20 mouse cellular contexts compared by ENCODE assay signal in the genomic region with DNA sequence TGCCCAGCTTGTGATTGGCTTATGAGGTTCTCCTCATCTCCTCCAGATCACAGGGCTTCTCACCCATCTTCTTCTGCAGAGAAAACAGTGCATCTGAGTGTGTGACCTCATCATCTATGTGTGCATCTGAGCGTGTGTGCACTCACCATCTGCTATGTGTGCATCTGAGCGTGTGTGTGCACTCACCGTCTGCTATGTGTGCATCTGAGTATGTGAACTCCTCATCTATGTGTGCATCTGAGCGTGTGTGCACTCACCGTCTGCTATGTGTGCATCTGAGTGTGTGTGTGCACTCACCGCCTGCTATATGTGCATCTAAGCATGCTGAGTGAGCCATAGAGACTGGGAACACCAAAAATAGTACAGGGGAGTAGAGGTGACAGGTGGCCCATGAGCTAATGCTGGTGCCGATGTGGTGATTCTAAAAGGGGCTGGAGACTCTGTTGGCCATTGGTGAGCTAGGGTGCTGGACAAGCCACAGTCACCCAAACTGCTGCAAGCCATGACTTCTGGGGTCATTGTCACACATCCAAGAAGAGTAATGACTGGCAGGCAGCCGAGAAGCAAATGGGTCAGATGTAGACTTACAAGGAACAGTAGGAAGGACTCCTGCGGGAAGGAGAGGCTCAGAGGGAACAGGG. TPM values are rescaled to one million over a fixed set of nuclear protein-coding genes. Genes with fewer than 3 reads are reported as not detected.
DNase-seq lines count a peak whose midpoint lies in the region; ATAC-seq and TF ChIP-seq lines count a peak whose summit lies in the region.
"Had no signal": no experiment of that assay in that cellular context is flagged by ENCODE, and none has a peak within 500 bp of the region (broad histone marks: within the 10 kb centered on the region; RNA-seq: fewer than 3 reads in every experiment).

No protein-coding gene starts in this region.

- 76% methylated on average over 9 of the region's 9 CpGs for WGBS in liver, embryonic 13.5 days (ENCODE audit: insufficient replicate concordance)
- 81% methylated on average over 9 of the region's 9 CpGs for WGBS in liver, embryonic 11.5 days
- 79% methylated on average over 9 of the region's 9 CpGs for WGBS in bone marrow, adult 2 months

- peaks cover 46% of the 10 kb centered on the region for H3K4me1 ChIP-seq in liver, embryonic 13.5 days (replicated peaks)
- peaks cover 42% of the 10 kb centered on the region for H3K4me1 ChIP-seq in liver, embryonic 11.5 days (replicated peaks; ENCODE audit: control insufficient read depth, insufficient read depth, low read length)
- H3K4me1 ChIP-seq in bone marrow, adult 2 months (ENCODE audit: control insufficient read depth, insufficient read depth, low read length), result peaks cover 11% of the 10 kb centered on the region

- no peak for DNase-seq in liver, embryonic 13.5 days
- no peak for DNase-seq in liver, embryonic 11.5 days (ENCODE audit: low spot score)
- peak; percentile 63 for DNase-seq in adipocyte (ENCODE audit: low spot score)
- peak; percentile 56 for DNase-seq in cerebellum, adult 9-11 months
- DNase-seq in gastrocnemius, postnatal 10 days, result no peak
- no peak for DNase-seq in kidney, adult 9 months
- DNase-seq: heart, adult 18-20 months; right cerebral cortex, postnatal 25 days; thymus, postnatal 36 days had no signal

- no peak overlapping the region for H3K9ac ChIP-seq in liver, embryonic 13.5 days
- H3K9ac ChIP-seq in liver, embryonic 11.5 days (ENCODE audit: low read depth, low read length), result no peak overlapping the region
- H3K9ac ChIP-seq: embryonic facial prominence, embryonic 13.5 days; heart, embryonic 15.5 days; limb, embryonic 12.5 days had no signal

- H3K27ac ChIP-seq in liver, embryonic 13.5 days, result peak overlapping the region; percentile 32; the same call in 1 of the 2 replicates
- no peak overlapping the region for H3K27ac ChIP-seq in liver, embryonic 11.5 days (ENCODE audit: low read depth, low read length)
- peak overlapping the region; percentile 4; the same call in 1 of the 2 replicates for H3K27ac ChIP-seq in bone marrow, adult 2 months (ENCODE audit: control insufficient read depth, insufficient read depth, low read depth, low read length, poor library complexity)
- H3K27ac ChIP-seq: embryonic facial prominence, embryonic 13.5 days; layer of hippocampus, adult 2 months; limb, embryonic 12.5 days had no signal

- no peaks in the 10 kb centered on the region for H3K9me3 ChIP-seq in liver, embryonic 13.5 days (replicated peaks)
- no peaks in the 10 kb centered on the region for H3K9me3 ChIP-seq in liver, embryonic 11.5 days (ENCODE audit: control insufficient read depth, low read length)
- H3K9me3 ChIP-seq: embryonic facial prominence, embryonic 13.5 days; heart, embryonic 15.5 days; hindbrain, embryonic 10.5 days; limb, embryonic 12.5 days had no signal

- no peak overlapping the region for H3K4me3 ChIP-seq in liver, embryonic 13.5 days (replicated peaks)
- no peak overlapping the region for H3K4me3 ChIP-seq in liver, embryonic 11.5 days (ENCODE audit: low read depth, low read length)
- no peak overlapping the region for H3K4me3 ChIP-seq in bone marrow, adult 2 months (replicated peaks; ENCODE audit: control insufficient read depth, low read depth, low read length)
- H3K4me3 ChIP-seq: embryonic facial prominence, embryonic 13.5 days; heart, embryonic 15.5 days; hindbrain, embryonic 10.5 days; layer of hippocampus, adult 2 months; limb, embryonic 12.5 days had no signal

- no peak overlapping the region for H3K4me2 ChIP-seq in liver, embryonic 13.5 days
- H3K4me2 ChIP-seq in liver, embryonic 11.5 days, result no peak overlapping the region
- H3K4me2 ChIP-seq: embryonic facial prominence, embryonic 13.5 days; heart, embryonic 15.5 days; limb, embryonic 12.5 days; midbrain, embryonic 11.5 days had no signal

- no peak for TF ChIP-seq POLR2A in bone marrow, adult 2 months (IDR thresholded peaks at IDR 0.05; ENCODE audit: borderline replicate concordance, control insufficient read depth, low read depth, low read length)

- H3K27me3 ChIP-seq in liver, embryonic 13.5 days, result 0 out of 2 replicates have a peak, but pooled peaks cover 3% of the 10 kb centered on the region
- no peaks in the 10 kb centered on the region; the same call in 1 of the 2 replicates for H3K27me3 ChIP-seq in liver, embryonic 11.5 days (replicated peaks; ENCODE audit: control insufficient read depth, insufficient read depth, low read length)
- H3K27me3 ChIP-seq: heart, embryonic 15.5 days; limb, embryonic 12.5 days had no signal

- ATAC-seq in liver, embryonic 13.5 days (ENCODE audit: low read depth), result no peak
- ATAC-seq in liver, embryonic 11.5 days (replicated peaks; ENCODE audit: low FRiP score), result no peak
- ATAC-seq: inflammation-experienced regulatory T-cells, adult 6 months had no signal

- no peaks in the 10 kb centered on the region for H3K36me3 ChIP-seq in liver, embryonic 13.5 days
- H3K36me3 ChIP-seq in liver, embryonic 11.5 days (ENCODE audit: control insufficient read depth, insufficient read depth, low read length), result no peaks in the 10 kb centered on the region
- H3K36me3 ChIP-seq: embryonic facial prominence, embryonic 13.5 days; heart, embryonic 15.5 days; hindbrain, embryonic 10.5 days; limb, embryonic 12.5 days had no signal

- no peak for TF ChIP-seq CTCF in bone marrow, adult 2 months (IDR thresholded peaks at IDR 0.05; ENCODE audit: control insufficient read depth, insufficient read depth, low read length)

RNA-seq across cellular contexts. Expression of a gene that starts 7.2 kb away (rescaled TPM):
- polyA plus RNA-seq in liver, embryonic 13.5 days (2015; fragmentation: Nextera tagmentation; extraction: Ambion mirVana), result 1.4 and 1.9 TPM in 2 replicates
- 1.5 and 1.7 TPM in 2 replicates for polyA plus RNA-seq in liver, embryonic 11.5 days (2014; fragmentation: Nextera tagmentation; extraction: Ambion mirVana)
- polyA plus RNA-seq in bone marrow, adult 2 months (2011; ENCODE audit: insufficient read depth, insufficient read length, low replicate concordance, missing spikeins), result 2.8 and 3.2 TPM in 2 replicates
- 1 to 10 TPM; 4.7 to 5.6 TPM for total RNA-seq in gastrocnemius, postnatal 10 days (2021)

RNA-seq across cellular contexts. Expression of a gene that starts 19.9 kb away (rescaled TPM):
- not detected in 2 replicates for polyA plus RNA-seq in liver, embryonic 13.5 days (2015; fragmentation: Nextera tagmentation; extraction: Ambion mirVana)
- polyA plus RNA-seq in liver, embryonic 11.5 days (2014; fragmentation: Nextera tagmentation; extraction: Ambion mirVana), result not detected in 2 replicates
- not detected in 2 replicates for polyA plus RNA-seq in bone marrow, adult 2 months (2011; ENCODE audit: insufficient read depth, insufficient read length, low replicate concordance, missing spikeins)
- not detected for total RNA-seq in gastrocnemius, postnatal 10 days (2021)
- total RNA-seq: gastrocnemius, adult 8-10 months; heart, adult 18-20 months; layer of hippocampus, adult 2 months had no signal
- polyA plus RNA-seq: embryonic facial prominence, embryonic 13.5 days; heart, embryonic 15.5 days; hindbrain, embryonic 10.5 days; inflammation-experienced regulatory T-cells, adult 6 months; kidney, postnatal 0 days; limb, embryonic 12.5 days; lung, embryonic 16.5 days; midbrain, embryonic 11.5 days had no signal

RNA-seq across cellular contexts. Expression of a gene that starts 31.4 kb away (rescaled TPM):
- polyA plus RNA-seq in liver, embryonic 13.5 days (2015; fragmentation: Nextera tagmentation; extraction: Ambion mirVana), result 407 and 437 TPM in 2 replicates
- polyA plus RNA-seq in liver, embryonic 11.5 days (2014; fragmentation: Nextera tagmentation; extraction: Ambion mirVana), result 430 and 440 TPM in 2 replicates
- 390 and 403 TPM in 2 replicates for polyA plus RNA-seq in bone marrow, adult 2 months (2011; ENCODE audit: insufficient read depth, insufficient read length, low replicate concordance, missing spikeins)
- 10 to 100 TPM; 11.4 to 13.2 TPM for total RNA-seq in gastrocnemius, postnatal 10 days (2021)

RNA-seq across cellular contexts. Expression of a gene that starts 54.6 kb away (rescaled TPM):
- polyA plus RNA-seq in liver, embryonic 13.5 days (2015; fragmentation: Nextera tagmentation; extraction: Ambion mirVana), result 150 TPM in 2 replicates
- 185 and 192 TPM in 2 replicates for polyA plus RNA-seq in liver, embryonic 11.5 days (2014; fragmentation: Nextera tagmentation; extraction: Ambion mirVana)
- 145 and 156 TPM in 2 replicates for polyA plus RNA-seq in bone marrow, adult 2 months (2011; ENCODE audit: insufficient read depth, insufficient read length, low replicate concordance, missing spikeins)
- total RNA-seq in gastrocnemius, postnatal 10 days (2021), result 10 to 100 TPM; 14.3 to 20.5 TPM

RNA-seq across cellular contexts. Expression of a gene that starts 54.7 kb away (rescaled TPM):
- 7.8 and 8.8 TPM in 2 replicates for polyA plus RNA-seq in liver, embryonic 13.5 days (2015; fragmentation: Nextera tagmentation; extraction: Ambion mirVana)
- 8.4 and 11.1 TPM in 2 replicates for polyA plus RNA-seq in liver, embryonic 11.5 days (2014; fragmentation: Nextera tagmentation; extraction: Ambion mirVana)
- polyA plus RNA-seq in bone marrow, adult 2 months (2011; ENCODE audit: insufficient read depth, insufficient read length, low replicate concordance, missing spikeins), result 16.9 and 21.8 TPM in 2 replicates
- total RNA-seq in gastrocnemius, postnatal 10 days (2021), result 1 to 10 TPM; 5.1 to 5.3 TPM

Comparison
In these comparisons a context has a peak if more than half of its experiments do, and no peak if none do; other contexts are left out.
1. DNase-seq: peak in adipocyte (single experiment) and cerebellum, adult 9-11 months (single experiment); none in liver, embryonic 13.5 days (single experiment), liver, embryonic 11.5 days (single experiment), gastrocnemius, postnatal 10 days (single experiment) and kidney, adult 9 months (single experiment).